Mouse (Mus musculus): ENCODE results near the gene Dync1i2. TPM values are rescaled to one million over a fixed set of nuclear protein-coding genes. Genes with fewer than 3 reads are reported as not detected.

The Dync1i2 gene
- polyA plus RNA-seq, 1 experiment from 2014 or later: 81.3 TPM

GRCm38 (mm10) chr2:71246096-71246495 lies 34.6 kb downstream of the Dync1i2 start:
- no peak overlapping the region for H3K4me2 ChIP-seq
- H3K27ac ChIP-seq: no peak overlapping the region
- H3K9me3 ChIP-seq: no peaks in the 10 kb centered on the region
- no peak overlapping the region for H3K4me3 ChIP-seq
- ATAC-seq (ENCODE audit: insufficient number of reproducible peaks, low FRiP score, low TSS enrichment, low read depth): no peak
- H3K36me3 ChIP-seq: peaks cover 36% of the 10 kb centered on the region
- no peaks in the 10 kb centered on the region for H3K27me3 ChIP-seq
- H3K9ac ChIP-seq: no peak overlapping the region
- WGBS: 92% methylated on average over 5 of the region's 5 CpGs
- no peaks in the 10 kb centered on the region for H3K4me1 ChIP-seq

- peaks cover 47% of the 10 kb centered on the region for H3K36me3 ChIP-seq
These were observed 36.6 kb downstream of the Dync1i2 start for GRCm38 (mm10) chr2:71248071-71248470.

GRCm38 (mm10) chr2:71250841-71251240 lies 39.3 kb downstream of the Dync1i2 start:
- Histone ChIP-seq H3K4me2 (no peak overlapping the region), H3K4me3 (no peak overlapping the region), H3K27me3 (no peaks in the 10 kb centered on the region), H3K27ac (no peak overlapping the region), H3K4me1 (no peaks in the 10 kb centered on the region), H3K9ac (no peak overlapping the region), H3K36me3 (peaks cover 60% of the 10 kb centered on the region), H3K9me3 (no peaks in the 10 kb centered on the region)
- 71% methylated on average over 5 of the region's 5 CpGs for WGBS
- ATAC-seq (ENCODE audit: insufficient number of reproducible peaks, low FRiP score, low TSS enrichment, low read depth): no peak

More at GRCm38 (mm10) chr2:71248071-71248470, 36.6 kb downstream of the Dync1i2 start:
- no peak for ATAC-seq (ENCODE audit: insufficient number of reproducible peaks, low FRiP score, low TSS enrichment, low read depth)
- Histone ChIP-seq H3K4me3 (no peak overlapping the region), H3K9ac (no peak overlapping the region), H3K4me1 (no peaks in the 10 kb centered on the region), H3K27me3 (no peaks in the 10 kb centered on the region), H3K4me2 (no peak overlapping the region), H3K27ac (no peak overlapping the region), H3K9me3 (no peaks in the 10 kb centered on the region)
- 35% methylated on average over 3 of the region's 3 CpGs for WGBS

- WGBS: 73% methylated on average over 4 of the region's 4 CpGs
- Histone ChIP-seq H3K4me1 (no peaks in the 10 kb centered on the region), H3K9ac (no peak overlapping the region), H3K27ac (no peak overlapping the region), H3K27me3 (no peaks in the 10 kb centered on the region), H3K36me3 (peaks cover 74% of the 10 kb centered on the region), H3K9me3 (no peaks in the 10 kb centered on the region), H3K4me3 (no peak overlapping the region), H3K4me2 (no peak overlapping the region)
- ATAC-seq (ENCODE audit: insufficient number of reproducible peaks, low FRiP score, low TSS enrichment, low read depth): no peak
These were observed 43.3 kb downstream of the Dync1i2 start for GRCm38 (mm10) chr2:71254836-71255235.

- H3K4me2 ChIP-seq: no peak overlapping the region
- H3K4me3 ChIP-seq: no peak overlapping the region
- no peak for ATAC-seq (ENCODE audit: insufficient number of reproducible peaks, low FRiP score, low TSS enrichment, low read depth)
- H3K36me3 ChIP-seq: peaks cover 70% of the 10 kb centered on the region
- no peak overlapping the region for H3K27ac ChIP-seq
- no peak overlapping the region for H3K9ac ChIP-seq
- H3K27me3 ChIP-seq: no peaks in the 10 kb centered on the region
- H3K9me3 ChIP-seq: no peaks in the 10 kb centered on the region
- WGBS: 75% methylated on average over 7 of the region's 7 CpGs
- H3K4me1 ChIP-seq: no peaks in the 10 kb centered on the region
These were observed 45.1 kb downstream of the Dync1i2 start for GRCm38 (mm10) chr2:71256581-71256980.

- no peak for ATAC-seq (ENCODE audit: insufficient number of reproducible peaks, low FRiP score, low TSS enrichment, low read depth)
- WGBS: 97% methylated on average over 20 of the region's 20 CpGs
These were observed 53.1 kb downstream of the Dync1i2 start for GRCm38 (mm10) chr2:71264585-71264984.

GRCm38 (mm10) chr2:71268691-71269090 lies 57.2 kb downstream of the Dync1i2 start:
- H3K36me3 ChIP-seq: peaks cover 33% of the 10 kb centered on the region

More at GRCm38 (mm10) chr2:71264585-71264984, 53.1 kb downstream of the Dync1i2 start:
- H3K27me3 ChIP-seq: no peaks in the 10 kb centered on the region
- H3K4me3 ChIP-seq: no peak overlapping the region
- H3K27ac ChIP-seq: no peak overlapping the region
- H3K9ac ChIP-seq: no peak overlapping the region
- no peaks in the 10 kb centered on the region for H3K9me3 ChIP-seq
- no peaks in the 10 kb centered on the region for H3K4me1 ChIP-seq
- H3K4me2 ChIP-seq: no peak overlapping the region
- H3K36me3 ChIP-seq: peaks cover 63% of the 10 kb centered on the region

GRCm38 (mm10) chr2:71269332-71269731 lies 57.8 kb downstream of the Dync1i2 start:
- Histone ChIP-seq H3K4me1 (no peaks in the 10 kb centered on the region), H3K4me2 (no peak overlapping the region), H3K27ac (no peak overlapping the region), H3K4me3 (no peak overlapping the region), H3K9me3 (no peaks in the 10 kb centered on the region), H3K9ac (no peak overlapping the region), H3K27me3 (no peaks in the 10 kb centered on the region), H3K36me3 (peaks cover 31% of the 10 kb centered on the region)
- no peak for ATAC-seq (ENCODE audit: insufficient number of reproducible peaks, low FRiP score, low TSS enrichment, low read depth)
- 50% methylated on average over 1 of the region's 1 CpGs for WGBS

More at GRCm38 (mm10) chr2:71268691-71269090, 57.2 kb downstream of the Dync1i2 start:
- Histone ChIP-seq H3K9ac (no peak overlapping the region), H3K27me3 (no peaks in the 10 kb centered on the region), H3K4me1 (no peaks in the 10 kb centered on the region), H3K9me3 (no peaks in the 10 kb centered on the region), H3K27ac (no peak overlapping the region), H3K4me2 (no peak overlapping the region), H3K4me3 (no peak overlapping the region)
- 90% methylated on average over 8 of the region's 8 CpGs for WGBS
- ATAC-seq (ENCODE audit: insufficient number of reproducible peaks, low FRiP score, low TSS enrichment, low read depth): no peak

- no peak overlapping the region for H3K4me2 ChIP-seq
- no peak overlapping the region for H3K4me3 ChIP-seq
- peaks cover 30% of the 10 kb centered on the region for H3K36me3 ChIP-seq
- no peak for ATAC-seq (ENCODE audit: insufficient number of reproducible peaks, low FRiP score, low TSS enrichment, low read depth)
- no peaks in the 10 kb centered on the region for H3K4me1 ChIP-seq
- H3K27me3 ChIP-seq: no peaks in the 10 kb centered on the region
- no peaks in the 10 kb centered on the region for H3K9me3 ChIP-seq
- 69% methylated on average over 4 of the region's 4 CpGs for WGBS
- no peak overlapping the region for H3K9ac ChIP-seq
- no peak overlapping the region for H3K27ac ChIP-seq
These were observed 58.6 kb downstream of the Dync1i2 start for GRCm38 (mm10) chr2:71270085-71270484.

- Histone ChIP-seq H3K36me3 (peaks cover 23% of the 10 kb centered on the region), H3K27me3 (no peaks in the 10 kb centered on the region), H3K4me1 (no peaks in the 10 kb centered on the region), H3K4me2 (no peak overlapping the region; the same call in 1 of the 2 replicates), H3K4me3 (peak overlapping the region; percentile 3; the same call in 1 of the 2 replicates), H3K9ac (no peak overlapping the region), H3K27ac (peak overlapping the region; percentile 6; the same call in 1 of the 2 replicates), H3K9me3 (no peaks in the 10 kb centered on the region)
- ATAC-seq (ENCODE audit: insufficient number of reproducible peaks, low FRiP score, low TSS enrichment, low read depth): no peak
- WGBS: 48% methylated on average over 23 of the region's 23 CpGs
These were observed 62.6 kb downstream of the Dync1i2 start for GRCm38 (mm10) chr2:71273955-71274679.

- H3K4me3 ChIP-seq: no peak overlapping the region
- H3K27me3 ChIP-seq: no peaks in the 10 kb centered on the region
- no peak overlapping the region for H3K27ac ChIP-seq
- no peak overlapping the region for H3K9ac ChIP-seq
- 85% methylated on average over 7 of the region's 7 CpGs for WGBS
- ATAC-seq (ENCODE audit: insufficient number of reproducible peaks, low FRiP score, low TSS enrichment, low read depth): no peak
- H3K9me3 ChIP-seq: no peaks in the 10 kb centered on the region
- H3K4me1 ChIP-seq: no peaks in the 10 kb centered on the region
- peaks cover 23% of the 10 kb centered on the region for H3K36me3 ChIP-seq
- no peak overlapping the region for H3K4me2 ChIP-seq
These were observed 64.2 kb downstream of the Dync1i2 start for GRCm38 (mm10) chr2:71275734-71276133.

GRCm38 (mm10) chr2:71278791-71279775 lies 67.6 kb downstream of the Dync1i2 start:
- no peak overlapping the region for H3K4me3 ChIP-seq
- H3K9ac ChIP-seq: no peak overlapping the region
- no peaks in the 10 kb centered on the region for H3K9me3 ChIP-seq
- H3K4me1 ChIP-seq: no peaks in the 10 kb centered on the region
- WGBS: 82% methylated on average over 23 of the region's 23 CpGs
- no peak overlapping the region for H3K4me2 ChIP-seq
- no peaks in the 10 kb centered on the region for H3K27me3 ChIP-seq
- no peak overlapping the region for H3K27ac ChIP-seq
- H3K36me3 ChIP-seq: peaks cover 35% of the 10 kb centered on the region
- no peak for ATAC-seq (ENCODE audit: insufficient number of reproducible peaks, low FRiP score, low TSS enrichment, low read depth)

All from limb, embryonic 15.5 days (tissue).